Mouse (Mus musculus) erythroblast, embryonic 14.5 days (primary cell): ENCODE measurements around the gene Cst8. TPM values are rescaled to one million over a fixed set of nuclear protein-coding genes. Genes with fewer than 3 reads are reported as not detected.
"Not testable (repeated sequence)": the region's sequence is repeated elsewhere in the genome, so short reads cannot be mapped to it uniquely, and the experiment has no call there.

Experiments used
- H3K27me3 ChIP-seq: 2 replicates; pipeline ENCODE4 v1.6.1; 2012; ENCODE audit warnings: inconsistent platforms; ENCODE audit not compliant: control insufficient read depth
- H3K36me3 ChIP-seq: 2 replicates; pipeline ENCODE4 v1.6.1; 2012; ENCODE audit warnings: mild to moderate bottlenecking, inconsistent platforms; ENCODE audit not compliant: control insufficient read depth
- H3K4me1 ChIP-seq: 2 replicates; pipeline ENCODE4 v1.6.1; 2012; ENCODE audit warnings: inconsistent platforms; ENCODE audit not compliant: control insufficient read depth
- H3K4me3 ChIP-seq: replicated peaks from 2 replicates; pipeline ENCODE3; 2012; ENCODE audit warnings: moderate library complexity, mild to moderate bottlenecking, inconsistent platforms
- H3K9me3 ChIP-seq: 2 replicates; pipeline ENCODE4 v1.6.1; 2012; ENCODE audit warnings: low read length, inconsistent platforms, mixed read lengths; ENCODE audit not compliant: control insufficient read depth
- GATA1 ChIP-seq: IDR thresholded peaks from 2 replicates; pipeline ENCODE4 v1.6.1; 2012; ENCODE audit warnings: low read length, inconsistent platforms, mixed read lengths
- TAL1 ChIP-seq: IDR thresholded peaks from 3 replicates; pipeline ENCODE4 v1.6.1; 2012; ENCODE audit warnings: low read length, inconsistent platforms, mixed read lengths
- polyA plus RNA-seq: library from polyadenylated mRNA; stranded (reverse); fragments of >175 nt; gene quantifications from 2 replicates; pipeline ENCODE4 v1.2.3, GENCODE M21; 2012

Gene Cst8
- polyA plus RNA-seq: not detected in 2 replicates

- H3K4me1 ChIP-seq: no peaks in the 10 kb centered on the region
- no peaks in the 10 kb centered on the region for H3K27me3 ChIP-seq
- TF ChIP-seq TAL1 (no peak), GATA1 (no peak)
- no peaks in the 10 kb centered on the region for H3K9me3 ChIP-seq
- no peak within 1 kb of the TSS for H3K4me3 ChIP-seq
- no peaks in the 10 kb centered on the region for H3K36me3 ChIP-seq
These were observed at the start of gene Cst8 for GRCm38 (mm10) chr2:148798485-148798884. Cst8 (plus strand) TSS chr2:148798785.

GRCm38 (mm10) chr2:148750058-148750457 is 48.5 kb upstream of the Cst8 start, which contains the start of gene Cstl1:
Cstl1 (plus strand) TSS chr2:148750358.
- no peak for TF ChIP-seq GATA1
- no peak for TF ChIP-seq TAL1
- Histone ChIP-seq H3K4me3 (no peak within 1 kb of the TSS), H3K27me3 (no peaks in the 10 kb centered on the region), H3K36me3 (no peaks in the 10 kb centered on the region), H3K9me3 (no peaks in the 10 kb centered on the region), H3K4me1 (peaks cover 2% of the 10 kb centered on the region; the same call in 1 of the 2 replicates)

- H3K27me3 ChIP-seq: no peaks in the 10 kb centered on the region
- no peaks in the 10 kb centered on the region for H3K36me3 ChIP-seq
- H3K9me3 ChIP-seq: no peaks in the 10 kb centered on the region
- H3K4me1 ChIP-seq: peaks cover 2% of the 10 kb centered on the region; the same call in 1 of the 2 replicates
- H3K4me3 ChIP-seq: peak overlapping the region; percentile 25
- no peak for TF ChIP-seq TAL1
- no peak for TF ChIP-seq GATA1
These were observed 46.4 kb upstream of the Cst8 start for GRCm38 (mm10) chr2:148751893-148752813.

DNA sequence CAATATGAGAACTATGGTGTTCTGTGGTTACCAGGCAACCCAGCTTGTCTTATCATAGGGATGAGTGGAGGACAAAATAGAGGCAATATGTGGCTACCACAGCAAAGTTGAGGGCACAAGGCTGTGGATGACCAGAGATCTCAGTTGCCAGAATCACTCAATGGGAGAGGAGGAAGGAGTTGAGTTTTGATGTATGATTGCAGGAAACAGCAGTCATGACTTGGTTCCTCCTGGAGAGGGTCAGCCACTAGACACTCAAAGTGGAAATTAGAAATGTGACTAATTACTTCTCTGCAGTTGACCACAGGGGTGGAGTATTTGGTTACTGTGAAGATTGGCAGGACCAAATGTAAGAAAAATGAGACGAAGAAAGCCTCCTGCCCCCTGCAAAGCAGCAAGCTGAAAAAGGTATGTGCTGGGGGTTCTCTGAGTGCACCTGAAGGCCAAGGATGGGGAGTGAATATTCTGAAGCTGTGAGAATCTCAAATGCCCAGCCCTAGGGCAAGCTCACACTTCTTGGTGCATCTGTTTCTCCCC is 44.2 kb upstream of the Cst8 start:
- no peaks in the 10 kb centered on the region for H3K36me3 ChIP-seq
- H3K27me3 ChIP-seq: no peaks in the 10 kb centered on the region
- TF ChIP-seq GATA1 (no peak), TAL1 (no peak)
- no peak overlapping the region for H3K4me3 ChIP-seq
- H3K4me1 ChIP-seq: peaks cover 2% of the 10 kb centered on the region; the same call in 1 of the 2 replicates
- no peaks in the 10 kb centered on the region for H3K9me3 ChIP-seq

GRCm38 (mm10) chr2:148763648-148764388 is 34.8 kb upstream of the Cst8 start:
- H3K27me3 ChIP-seq: no peaks in the 10 kb centered on the region
- no peak for TF ChIP-seq GATA1
- no peak for TF ChIP-seq TAL1
- H3K36me3 ChIP-seq: no peaks in the 10 kb centered on the region
- no peaks in the 10 kb centered on the region for H3K4me1 ChIP-seq
- no peak overlapping the region for H3K4me3 ChIP-seq
- H3K9me3 ChIP-seq: no peaks in the 10 kb centered on the region

GRCm38 (mm10) chr2:148771397-148771796 is 27.2 kb upstream of the Cst8 start, which contains the start of gene Cst11:
Cst11 (minus strand) TSS chr2:148771497.
- H3K4me1 ChIP-seq, H3K9me3 ChIP-seq, H3K4me3 ChIP-seq, H3K36me3 ChIP-seq, H3K27me3 ChIP-seq: not testable (repeated sequence)

DNA sequence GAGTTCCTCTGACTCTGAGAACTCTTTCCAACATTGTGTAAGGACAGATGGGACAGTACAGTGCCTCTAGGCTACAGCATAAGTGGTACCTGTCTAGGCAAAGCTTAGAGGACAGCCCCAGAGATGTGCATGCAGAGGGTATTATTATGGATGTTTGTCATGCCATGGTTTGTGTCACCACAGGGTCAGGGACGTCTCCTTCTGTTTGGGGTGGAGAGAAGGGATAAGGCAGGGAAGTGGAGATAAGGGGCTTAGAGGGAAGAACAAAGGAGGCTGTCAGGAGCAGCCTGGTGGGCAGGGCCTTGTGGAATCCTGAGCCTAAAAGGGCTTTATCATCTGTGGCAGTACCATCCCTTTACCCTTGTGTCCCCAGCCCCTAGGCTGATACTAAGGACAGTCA is 16.9 kb upstream of the Cst8 start, which contains the start of gene 8030411F24Rik:
Gene 8030411F24Rik (plus strand): TSS at position 301 of the 400 bp plus-strand sequence.
- Histone ChIP-seq H3K27me3 (no peaks in the 10 kb centered on the region), H3K36me3 (no peaks in the 10 kb centered on the region), H3K4me1 (no peaks in the 10 kb centered on the region), H3K4me3 (no peak within 1 kb of the TSS), H3K9me3 (no peaks in the 10 kb centered on the region)
- TF ChIP-seq GATA1: no peak
- no peak for TF ChIP-seq TAL1

- no peaks in the 10 kb centered on the region for H3K36me3 ChIP-seq
- H3K9me3 ChIP-seq: peaks cover 3% of the 10 kb centered on the region
- H3K27me3 ChIP-seq: no peaks in the 10 kb centered on the region
- no peaks in the 10 kb centered on the region for H3K4me1 ChIP-seq
- H3K4me3 ChIP-seq: no peak within 1 kb of the TSS
- no peak for TF ChIP-seq GATA1
- no peak for TF ChIP-seq TAL1
These were observed 9.4 kb upstream of the Cst8 start, which contains the start of gene Cst12 for GRCm38 (mm10) chr2:148789142-148789541. Cst12 (plus strand) TSS chr2:148789361.

DNA sequence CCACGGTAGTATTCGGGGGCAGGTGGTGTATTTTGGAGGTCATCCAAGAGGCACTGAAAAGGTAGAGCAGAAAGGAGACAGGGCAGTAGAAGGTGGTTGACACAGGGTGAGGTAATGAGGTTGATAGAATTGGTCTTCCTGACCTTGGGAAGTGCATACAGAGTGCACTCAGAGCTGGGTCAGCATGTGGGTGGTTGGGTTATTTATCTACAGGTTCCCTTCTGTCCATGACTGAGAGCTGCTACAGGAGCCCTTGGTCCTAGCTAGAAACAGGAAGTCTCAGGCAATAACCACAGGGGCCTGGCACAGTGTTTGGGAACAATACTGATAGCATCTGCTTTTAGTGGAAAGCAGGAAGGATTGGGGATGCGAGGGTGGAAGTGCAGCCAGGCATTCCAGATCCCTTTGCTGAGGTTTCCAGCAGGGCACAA is 2.9 kb downstream of the Cst8 start:
- Histone ChIP-seq H3K4me1 (no peaks in the 10 kb centered on the region), H3K4me3 (no peak overlapping the region), H3K9me3 (no peaks in the 10 kb centered on the region), H3K36me3 (no peaks in the 10 kb centered on the region), H3K27me3 (no peaks in the 10 kb centered on the region)
- TF ChIP-seq TAL1 (no peak), GATA1 (no peak)
